Mouse (Mus musculus) liver, adult 2 months (tissue): ENCODE data around the gene Pank1. TPM values are rescaled to one million over a fixed set of nuclear protein-coding genes. Genes with fewer than 3 reads are reported as not detected.

Source experiments
- DNase-seq: peaks from one replicate; pipeline ENCODE4 v3.0.0-alpha.2; 2011; ENCODE audit warnings: low read depth, low spot score; ENCODE audit errors: extremely low read depth
- H3K27ac ChIP-seq: fragments of 200-500 bp; replicated peaks from 2 replicates; pipeline ENCODE4 v1.5.1; 2012; ENCODE audit warnings: low read depth, mild to moderate bottlenecking, control low read depth, inconsistent platforms, low read length; ENCODE audit not compliant: insufficient read depth
- H3K27me3 ChIP-seq: fragments of 200-500 bp; 2 replicates; pipeline ENCODE4 v1.6.1; 2012; ENCODE audit warnings: mild to moderate bottlenecking, moderate library complexity, low read length, inconsistent platforms; ENCODE audit not compliant: control insufficient read depth, insufficient read depth
- H3K36me3 ChIP-seq: fragments of 200-500 bp; 2 replicates; pipeline ENCODE4 v1.6.1; 2012; ENCODE audit warnings: low read length, inconsistent platforms; ENCODE audit not compliant: control insufficient read depth, insufficient read depth
- H3K4me1 ChIP-seq: fragments of 200-500 bp; 2 replicates; pipeline ENCODE4 v1.6.1; 2011; ENCODE audit warnings: low read length; ENCODE audit not compliant: control insufficient read depth, insufficient read depth
- H3K4me3 ChIP-seq: fragments of 200-500 bp; 2 replicates; pipeline ENCODE4 v1.5.1; 2011; ENCODE audit warnings: low read depth, mild to moderate bottlenecking, control low read depth, low read length, moderate library complexity; ENCODE audit not compliant: insufficient read depth
- H3K79me2 ChIP-seq: fragments of 200-500 bp; 2 replicates; pipeline ENCODE4 v1.6.1; 2012; ENCODE audit warnings: inconsistent platforms, mild to moderate bottlenecking, low read length, moderate library complexity; ENCODE audit not compliant: control insufficient read depth, insufficient read depth
- H3K9ac ChIP-seq: fragments of 200-500 bp; 2 replicates; pipeline ENCODE4 v1.6.1; 2012; ENCODE audit warnings: low read depth, mild to moderate bottlenecking, control low read depth, inconsistent platforms, low read length
- CTCF ChIP-seq: fragments of 200-500 bp; IDR thresholded peaks from 2 replicates; pipeline ENCODE4 v1.5.1; 2011; ENCODE audit warnings: low read depth, low read length, control low read depth
- POLR2A ChIP-seq: fragments of 200-500 bp; IDR thresholded peaks from 2 replicates; pipeline ENCODE4 v1.6.1; 2011; ENCODE audit warnings: low read length, control low read depth; ENCODE audit not compliant: insufficient read depth; ENCODE audit errors: extremely low read depth
- WGBS: fragments of 180-500 bp; shearing (Covaris S2); methylation state at CpG from one replicate; pipeline ENCODE4 v1.1.7; 2018; 5-methylcytosine and 5-hydroxymethylcytosine counted together
- polyA plus RNA-seq: library from polyadenylated mRNA; depleted of rRNA; stranded (reverse); fragments of >200 nt; gene quantifications from 2 replicates; pipeline ENCODE4 v1.2.3, GENCODE M21; 2012
- total RNA-seq: library from RNA; depleted of rRNA; stranded (reverse); fragments of >200 nt; gene quantifications from 2 replicates; pipeline ENCODE4 v1.2.3, GENCODE M21; 2014

Gene Pank1
- total and polyA plus RNA-seq, 2 experiments = 14.1 to 259 TPM

DNA sequence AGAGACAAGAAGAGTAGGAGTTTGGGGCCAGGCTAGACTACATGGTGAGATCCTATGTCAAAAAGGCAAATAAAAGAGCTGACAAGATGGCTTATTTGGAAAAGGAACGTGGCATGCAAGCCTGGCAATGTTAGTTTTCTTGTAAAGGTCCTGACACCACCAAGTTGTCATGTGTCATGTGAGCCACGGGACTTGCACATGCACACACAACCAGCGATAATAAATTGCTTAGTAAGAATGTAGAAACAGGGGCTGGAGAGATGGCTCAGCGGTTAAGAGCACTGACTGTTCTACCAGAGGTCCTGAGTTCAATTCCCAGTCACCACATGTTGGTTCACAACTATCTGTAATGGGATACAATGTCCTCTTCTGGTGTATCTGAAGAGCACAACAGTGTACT is 7.1 kb upstream of the Pank1 start:
- no peaks in the 10 kb centered on the region for H3K27me3 ChIP-seq
- no peak for DNase-seq
- no peak overlapping the region for H3K27ac ChIP-seq
- H3K79me2 ChIP-seq = no peaks in the 10 kb centered on the region
- no peaks in the 10 kb centered on the region for H3K36me3 ChIP-seq
- TF ChIP-seq CTCF = no peak
- no peak for TF ChIP-seq POLR2A
- peaks cover 11% of the 10 kb centered on the region for H3K4me1 ChIP-seq
- H3K9ac ChIP-seq = no peak overlapping the region
- 84% methylated on average over 4 of the region's 4 CpGs for WGBS
- no peak overlapping the region for H3K4me3 ChIP-seq

GRCm38 (mm10) chr19:34883526-34884224 is 4.4 kb upstream of the Pank1 start:
- 89% methylated on average over 3 of the region's 3 CpGs for WGBS
- H3K9ac ChIP-seq = no peak overlapping the region
- no peak for DNase-seq

GRCm38 (mm10) chr19:34882443-34882842 is 3.2 kb upstream of the Pank1 start:
- Histone ChIP-seq H3K79me2 (no peaks in the 10 kb centered on the region; the same call in 1 of the 2 replicates), H3K27ac (peak overlapping the region; percentile 48; the same call in 1 of the 2 replicates), H3K27me3 (no peaks in the 10 kb centered on the region), H3K4me3 (no peak overlapping the region), H3K36me3 (no peaks in the 10 kb centered on the region), H3K4me1 (peaks cover 24% of the 10 kb centered on the region), H3K9ac (no peak overlapping the region)
- peak; percentile 82 for DNase-seq
- no peak for TF ChIP-seq POLR2A
- no peak for TF ChIP-seq CTCF
- WGBS = 49% methylated on average over 2 of the region's 2 CpGs

More at GRCm38 (mm10) chr19:34883526-34884224, 4.4 kb upstream of the Pank1 start:
- Histone ChIP-seq H3K4me1 (peaks cover 24% of the 10 kb centered on the region), H3K36me3 (no peaks in the 10 kb centered on the region), H3K27me3 (no peaks in the 10 kb centered on the region), H3K79me2 (no peaks in the 10 kb centered on the region; the same call in 1 of the 2 replicates), H3K27ac (no peak overlapping the region), H3K4me3 (no peak overlapping the region)
- TF ChIP-seq POLR2A = no peak
- TF ChIP-seq CTCF = no peak

- Histone ChIP-seq H3K36me3 (no peaks in the 10 kb centered on the region), H3K79me2 (no peaks in the 10 kb centered on the region; the same call in 1 of the 2 replicates), H3K27ac (0 out of 2 replicates have a peak overlapping the region, but pooled peaks have one; percentile 37), H3K9ac (0 out of 2 replicates have a peak overlapping the region, but pooled peaks have one; percentile 17), H3K4me3 (no peak overlapping the region), H3K27me3 (no peaks in the 10 kb centered on the region), H3K4me1 (peaks cover 24% of the 10 kb centered on the region)
- peak; percentile 88 for DNase-seq
- TF ChIP-seq CTCF (no peak), POLR2A (no peak)
- WGBS = 35% methylated on average over 5 of the region's 5 CpGs
These were observed 1.9 kb upstream of the Pank1 start for GRCm38 (mm10) chr19:34881160-34881559.

DNA sequence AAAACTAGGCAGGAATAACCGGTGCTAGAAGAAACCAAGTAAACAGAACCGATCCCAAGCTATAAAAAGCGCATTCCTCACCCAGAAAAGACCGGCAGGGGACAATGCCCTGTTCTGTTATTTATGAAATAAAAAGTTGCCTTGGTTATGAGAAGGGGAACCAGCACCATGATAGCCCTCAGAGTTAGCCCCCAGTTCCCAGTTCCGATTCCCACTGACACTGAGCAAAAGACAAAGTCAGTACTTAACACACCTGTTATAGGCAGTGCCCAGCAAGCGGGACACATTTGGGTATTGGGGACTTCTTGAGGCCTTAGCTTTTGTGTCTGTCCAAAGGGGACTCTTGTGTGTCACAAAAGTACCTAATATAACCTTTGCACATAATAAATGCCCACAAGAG is 369 bp upstream of the Pank1 start:
- Histone ChIP-seq H3K4me3 (peak overlapping the region; percentile 72), H3K27me3 (no peaks in the 10 kb centered on the region), H3K9ac (peak overlapping the region; percentile 99), H3K4me1 (peaks cover 25% of the 10 kb centered on the region), H3K79me2 (peaks cover 8% of the 10 kb centered on the region; the same call in 1 of the 2 replicates), H3K36me3 (no peaks in the 10 kb centered on the region), H3K27ac (peak overlapping the region; percentile 96)
- 11% methylated on average over 6 of the region's 6 CpGs for WGBS
- TF ChIP-seq CTCF (no peak), POLR2A (no peak)
- no peak for DNase-seq

GRCm38 (mm10) chr19:34877898-34878602 is 1.2 kb downstream of the Pank1 start:
- no peaks in the 10 kb centered on the region for H3K27me3 ChIP-seq
- peak; percentile 100 for DNase-seq
- under 1% methylated on average over 45 of the region's 45 CpGs for WGBS
- H3K4me3 ChIP-seq = peak overlapping the region; percentile 72
- H3K36me3 ChIP-seq = no peaks in the 10 kb centered on the region
- 0 out of 2 replicates have a peak, but pooled peaks have one; percentile 23 for TF ChIP-seq CTCF
- peak; percentile 86 for TF ChIP-seq POLR2A
- peak overlapping the region; percentile 96 for H3K27ac ChIP-seq
- H3K9ac ChIP-seq = peak overlapping the region; percentile 99
- peaks cover 36% of the 10 kb centered on the region for H3K4me1 ChIP-seq
- peaks cover 17% of the 10 kb centered on the region; the same call in 1 of the 2 replicates for H3K79me2 ChIP-seq
